Mouse (Mus musculus) erythroblast, embryonic 14.5 days (primary cell): ENCODE results near the gene Tchp. TPM values are rescaled to one million over a fixed set of nuclear protein-coding genes. Genes with fewer than 3 reads are reported as not detected.

Experiments
- H3K27me3 ChIP-seq: 2 replicates; pipeline ENCODE4 v1.6.1; 2012; ENCODE audit warnings: inconsistent platforms; ENCODE audit not compliant: control insufficient read depth
- H3K36me3 ChIP-seq: 2 replicates; pipeline ENCODE4 v1.6.1; 2012; ENCODE audit warnings: mild to moderate bottlenecking, inconsistent platforms; ENCODE audit not compliant: control insufficient read depth
- H3K4me1 ChIP-seq: 2 replicates; pipeline ENCODE4 v1.6.1; 2012; ENCODE audit warnings: inconsistent platforms; ENCODE audit not compliant: control insufficient read depth
- H3K4me3 ChIP-seq: replicated peaks from 2 replicates; pipeline ENCODE3; 2012; ENCODE audit warnings: moderate library complexity, mild to moderate bottlenecking, inconsistent platforms
- H3K9me3 ChIP-seq: 2 replicates; pipeline ENCODE4 v1.6.1; 2012; ENCODE audit warnings: low read length, inconsistent platforms, mixed read lengths; ENCODE audit not compliant: control insufficient read depth
- GATA1 ChIP-seq: IDR thresholded peaks from 2 replicates; pipeline ENCODE4 v1.6.1; 2012; ENCODE audit warnings: low read length, inconsistent platforms, mixed read lengths
- TAL1 ChIP-seq: IDR thresholded peaks from 3 replicates; pipeline ENCODE4 v1.6.1; 2012; ENCODE audit warnings: low read length, inconsistent platforms, mixed read lengths
- polyA plus RNA-seq: library from polyadenylated mRNA; stranded (reverse); fragments of >175 nt; gene quantifications from 2 replicates; pipeline ENCODE4 v1.2.3, GENCODE M21; 2012

The Tchp gene
- polyA plus RNA-seq, 1 experiment, result 1.2 TPM

DNA sequence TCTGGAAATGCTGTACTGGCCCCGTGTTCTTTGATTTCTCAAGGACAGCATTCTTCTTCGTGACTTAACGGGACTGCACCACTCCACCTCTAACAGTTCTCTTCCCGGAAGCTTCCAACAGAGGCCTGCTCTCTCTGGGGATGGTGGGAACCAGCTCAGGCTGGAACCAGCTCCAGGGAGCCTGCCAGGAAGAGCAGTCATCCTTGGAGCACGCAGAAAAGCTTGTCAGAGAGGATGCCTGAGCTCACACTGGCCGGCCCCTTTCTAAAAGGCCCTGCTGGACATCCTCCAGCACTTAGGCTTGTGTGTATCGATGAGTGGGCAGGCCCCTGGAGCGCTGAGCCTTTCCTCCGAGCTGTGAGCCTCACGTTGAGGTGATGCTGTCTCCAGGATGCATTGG is 20.6 kb downstream of the Tchp start:
- no peak overlapping the region for H3K4me3 ChIP-seq
- peaks cover 74% of the 10 kb centered on the region for H3K36me3 ChIP-seq
- no peaks in the 10 kb centered on the region for H3K27me3 ChIP-seq
- H3K9me3 ChIP-seq, result peaks cover 6% of the 10 kb centered on the region
- no peaks in the 10 kb centered on the region for H3K4me1 ChIP-seq
- TF ChIP-seq TAL1 (no peak), GATA1 (no peak)

DNA sequence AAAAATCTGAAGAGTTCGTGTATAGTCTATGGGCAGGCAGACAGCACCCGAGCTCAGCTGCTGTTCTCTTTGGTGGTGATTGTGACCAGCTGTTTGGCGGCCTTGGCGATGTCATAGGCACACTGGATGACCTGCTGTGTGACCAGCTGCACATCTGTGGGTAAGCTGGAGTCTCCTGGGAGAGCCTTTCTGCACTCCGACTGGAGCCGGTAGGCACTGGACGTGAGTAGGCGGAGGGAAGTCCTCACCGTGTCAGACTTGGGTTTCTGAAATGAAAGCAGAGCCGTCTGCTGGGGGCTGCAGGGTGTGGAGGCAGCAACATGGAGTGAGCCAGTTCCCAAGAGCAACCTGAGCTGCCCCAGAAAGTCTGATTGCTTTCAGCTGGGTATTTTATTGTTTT is 22.6 kb downstream of the Tchp start:
- TF ChIP-seq GATA1, result no peak
- no peak for TF ChIP-seq TAL1
- Histone ChIP-seq H3K4me1 (no peaks in the 10 kb centered on the region), H3K4me3 (no peak overlapping the region), H3K9me3 (no peaks in the 10 kb centered on the region), H3K27me3 (no peaks in the 10 kb centered on the region), H3K36me3 (peaks cover 82% of the 10 kb centered on the region)

- Histone ChIP-seq H3K9me3 (no peaks in the 10 kb centered on the region), H3K36me3 (peaks cover 85% of the 10 kb centered on the region), H3K4me3 (no peak overlapping the region), H3K27me3 (no peaks in the 10 kb centered on the region), H3K4me1 (no peaks in the 10 kb centered on the region)
- TF ChIP-seq GATA1 (no peak), TAL1 (no peak)
Observed at GRCm38 (mm10) chr5:114731498-114731897, 23.9 kb downstream of the Tchp start.

DNA sequence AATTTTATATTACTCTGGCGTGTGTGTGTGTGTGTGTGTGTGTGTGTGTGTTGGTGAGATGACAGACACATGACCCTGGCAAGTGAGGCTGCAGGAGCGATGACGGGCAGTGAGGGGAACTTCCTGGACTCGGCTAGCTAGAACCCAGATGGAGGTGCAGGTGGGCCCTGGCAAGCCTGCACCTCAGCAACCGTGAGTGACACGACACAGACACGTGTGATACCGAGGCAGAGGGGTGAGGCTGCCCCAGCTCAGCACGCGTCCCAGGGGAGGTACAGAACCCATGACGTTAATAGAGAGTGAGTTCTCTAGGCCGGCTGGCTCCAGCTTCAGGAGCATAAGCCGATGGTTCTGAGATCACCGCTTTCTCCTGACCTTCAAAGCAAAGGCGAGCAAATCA is 24.4 kb downstream of the Tchp start:
- H3K4me3 ChIP-seq, result no peak overlapping the region
- H3K4me1 ChIP-seq, result no peaks in the 10 kb centered on the region
- H3K36me3 ChIP-seq, result peaks cover 90% of the 10 kb centered on the region
- TF ChIP-seq TAL1, result no peak
- TF ChIP-seq GATA1, result no peak
- no peaks in the 10 kb centered on the region for H3K27me3 ChIP-seq
- no peaks in the 10 kb centered on the region for H3K9me3 ChIP-seq

- Histone ChIP-seq H3K36me3 (peaks cover 92% of the 10 kb centered on the region), H3K27me3 (no peaks in the 10 kb centered on the region), H3K4me3 (no peak overlapping the region), H3K4me1 (no peaks in the 10 kb centered on the region), H3K9me3 (no peaks in the 10 kb centered on the region)
- TF ChIP-seq GATA1 (no peak), TAL1 (no peak)
Observed at GRCm38 (mm10) chr5:114733606-114734005, 26.0 kb downstream of the Tchp start.

DNA sequence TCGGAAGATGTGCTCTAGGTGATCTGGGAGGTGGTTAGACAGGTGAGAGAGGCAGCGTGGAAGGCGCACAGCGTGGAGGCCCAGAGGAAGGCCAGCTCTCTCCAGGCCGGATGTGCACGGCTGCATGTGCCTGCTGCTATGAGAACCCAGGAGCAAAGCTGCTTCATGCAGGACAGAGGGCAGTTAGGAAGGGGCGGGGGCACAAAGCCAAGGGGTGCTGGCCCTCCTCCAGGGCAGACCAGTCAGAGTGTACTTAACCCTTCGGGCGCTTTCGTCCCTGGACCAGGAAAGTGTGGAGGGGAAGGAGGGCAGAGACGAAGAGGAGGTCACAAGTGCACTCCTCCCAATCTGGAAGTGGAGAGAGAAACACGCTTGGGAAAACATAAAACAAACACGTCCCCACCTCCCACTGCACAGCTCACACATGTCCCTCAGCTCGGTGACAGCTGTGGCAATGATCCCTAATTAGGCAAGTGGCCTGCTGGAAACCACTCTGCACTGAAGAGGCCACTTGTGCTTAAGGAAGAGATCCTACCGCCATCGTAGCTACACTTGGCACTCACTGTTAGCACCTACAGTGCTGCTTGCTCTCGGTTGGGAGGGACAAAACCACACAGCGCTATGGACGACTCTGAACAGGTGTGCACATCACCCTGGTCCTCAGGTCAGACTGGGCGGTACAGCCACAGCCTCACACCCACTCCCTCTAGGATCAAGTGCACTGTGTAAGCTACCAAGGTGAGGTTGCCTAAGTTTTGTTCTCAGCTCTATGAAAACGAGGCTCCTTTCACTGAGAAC is 29.7 kb downstream of the Tchp start:
- Histone ChIP-seq H3K9me3 (no peaks in the 10 kb centered on the region), H3K4me3 (no peak overlapping the region), H3K4me1 (no peaks in the 10 kb centered on the region), H3K27me3 (no peaks in the 10 kb centered on the region), H3K36me3 (peaks cover 94% of the 10 kb centered on the region)
- no peak for TF ChIP-seq TAL1
- no peak for TF ChIP-seq GATA1

GRCm38 (mm10) chr5:114738707-114739241 is 31.2 kb downstream of the Tchp start:
- Histone ChIP-seq H3K27me3 (no peaks in the 10 kb centered on the region), H3K4me1 (no peaks in the 10 kb centered on the region), H3K36me3 (peaks cover 94% of the 10 kb centered on the region), H3K4me3 (no peak overlapping the region), H3K9me3 (no peaks in the 10 kb centered on the region)
- TF ChIP-seq TAL1 (no peak), GATA1 (no peak)

DNA sequence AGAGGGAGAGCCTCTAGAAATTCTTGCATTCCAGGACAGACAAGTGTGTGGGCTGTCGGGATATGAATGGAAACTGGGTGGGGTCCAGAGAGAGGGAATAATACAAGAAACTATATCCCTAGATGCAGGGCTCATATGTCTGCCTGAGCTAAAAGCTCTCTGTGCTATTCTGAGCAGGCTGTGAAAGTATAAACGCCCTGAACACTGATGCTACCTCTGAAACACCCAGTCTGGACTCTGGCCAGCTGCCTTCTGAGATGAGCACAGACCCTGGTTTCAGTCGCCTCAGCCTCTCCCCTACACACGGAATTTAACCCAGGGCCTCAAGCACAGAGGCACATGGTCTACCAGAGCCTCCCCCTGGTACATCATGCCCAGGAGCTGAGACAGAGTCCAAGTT is 33.0 kb downstream of the Tchp start:
- Histone ChIP-seq H3K27me3 (no peaks in the 10 kb centered on the region), H3K4me1 (no peaks in the 10 kb centered on the region), H3K36me3 (peaks cover 96% of the 10 kb centered on the region), H3K9me3 (no peaks in the 10 kb centered on the region), H3K4me3 (no peak overlapping the region)
- TF ChIP-seq TAL1, result no peak
- TF ChIP-seq GATA1, result no peak

GRCm38 (mm10) chr5:114742572-114742971 is 35.0 kb downstream of the Tchp start:
- TF ChIP-seq TAL1 (no peak), GATA1 (no peak)
- no peaks in the 10 kb centered on the region for H3K9me3 ChIP-seq
- peaks cover 90% of the 10 kb centered on the region for H3K36me3 ChIP-seq

DNA sequence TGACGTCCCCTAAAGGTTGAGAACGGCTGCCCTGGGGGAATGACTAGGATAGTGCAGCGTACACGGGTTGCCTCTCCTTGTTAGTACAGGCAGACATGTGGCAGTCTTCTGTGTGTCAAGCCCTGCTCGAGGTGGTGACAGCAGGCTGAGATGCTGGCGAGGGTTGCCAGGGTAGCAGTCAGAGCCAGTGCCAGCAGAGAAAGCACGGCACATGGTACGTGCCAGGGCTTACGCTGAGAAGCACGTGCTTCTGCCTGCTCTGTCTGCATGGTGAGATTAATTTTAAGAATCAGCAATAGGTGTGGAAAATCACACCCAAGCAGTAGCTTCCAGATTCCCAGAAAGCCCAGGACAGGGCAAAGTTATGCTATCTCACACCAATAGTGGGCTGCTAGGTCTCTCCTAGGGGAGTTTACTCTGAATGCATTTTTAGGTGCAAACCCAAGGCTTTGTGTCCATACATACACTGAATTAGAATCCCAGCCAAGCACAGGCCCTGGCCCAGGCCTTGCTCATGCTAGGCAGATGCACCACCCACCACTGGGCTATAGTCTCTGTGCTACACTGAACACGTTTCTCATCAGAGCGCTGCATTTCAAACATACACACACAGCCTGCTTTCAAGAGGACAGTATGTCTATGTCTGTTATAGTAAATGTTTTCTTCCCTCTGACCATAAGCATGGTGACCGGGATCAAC is 35.6 kb downstream of the Tchp start:
- no peak for TF ChIP-seq TAL1
- no peak for TF ChIP-seq GATA1
- Histone ChIP-seq H3K4me1 (no peaks in the 10 kb centered on the region), H3K27me3 (no peaks in the 10 kb centered on the region), H3K9me3 (no peaks in the 10 kb centered on the region), H3K36me3 (peaks cover 89% of the 10 kb centered on the region), H3K4me3 (no peak overlapping the region)

More at GRCm38 (mm10) chr5:114742572-114742971, 35.0 kb downstream of the Tchp start:
- H3K4me1 ChIP-seq, result no peaks in the 10 kb centered on the region
- H3K27me3 ChIP-seq, result no peaks in the 10 kb centered on the region
- H3K4me3 ChIP-seq, result no peak overlapping the region
